Mouse (Mus musculus) forebrain, embryonic 12.5 days (tissue): ENCODE data around the gene Mtmr4. TPM values are rescaled to one million over a fixed set of nuclear protein-coding genes. Genes with fewer than 3 reads are reported as not detected.

Experiments used
- ATAC-seq: fragments of 200-750 bp; cut with Nextera tagmentation; 2 replicates; pipeline ENCODE4 v1.8.0; 2017; ENCODE audit warnings: moderate TSS enrichment; ENCODE audit not compliant: low FRiP score
- H3K27ac ChIP-seq: fragments of 300-500 bp; sonication (generic); 2 replicates; pipeline ENCODE4 v1.5.1; 2016; ENCODE audit warnings: mild to moderate bottlenecking
- H3K27me3 ChIP-seq: fragments of 300-500 bp; sonication (generic); 2 replicates; pipeline ENCODE4 v1.6.1; 2016; ENCODE audit warnings: mild to moderate bottlenecking
- H3K36me3 ChIP-seq: fragments of 300-500 bp; sonication (generic); replicated peaks from 2 replicates; pipeline ENCODE4 v1.6.1; 2016; ENCODE audit warnings: mild to moderate bottlenecking
- H3K4me1 ChIP-seq: fragments of 300-500 bp; sonication (generic); 2 replicates; pipeline ENCODE4 v1.6.1; 2016
- H3K4me2 ChIP-seq: fragments of 300-500 bp; sonication (generic); 2 replicates; pipeline ENCODE4 v1.6.1; 2016; ENCODE audit warnings: mild to moderate bottlenecking, moderate library complexity
- H3K4me3 ChIP-seq: fragments of 300-500 bp; sonication (generic); replicated peaks from 2 replicates; pipeline ENCODE4 v1.5.1; 2016; ENCODE audit warnings: mild to moderate bottlenecking
- H3K9ac ChIP-seq: fragments of 300-500 bp; sonication (generic); 2 replicates; pipeline ENCODE4 v1.6.1; 2016; ENCODE audit warnings: mild to moderate bottlenecking
- H3K9me3 ChIP-seq: fragments of 300-500 bp; sonication (generic); 2 replicates; pipeline ENCODE4 v1.6.1; 2016
- WGBS: fragments of 180-500 bp; shearing (Covaris S2); methylation state at CpG from one replicate; pipeline ENCODE4 v1.1.7; 2016; 5-methylcytosine and 5-hydroxymethylcytosine counted together
- polyA plus RNA-seq: library from polyadenylated mRNA; unstranded; fragments of >200 nt; fragmentation: Nextera tagmentation; extraction: Ambion mirVana; gene quantifications from 2 replicates; pipeline ENCODE4 v1.2.1, GENCODE M21; 2016

The Mtmr4 gene
- 71.4 and 75.2 TPM in 2 replicates for polyA plus RNA-seq

DNA sequence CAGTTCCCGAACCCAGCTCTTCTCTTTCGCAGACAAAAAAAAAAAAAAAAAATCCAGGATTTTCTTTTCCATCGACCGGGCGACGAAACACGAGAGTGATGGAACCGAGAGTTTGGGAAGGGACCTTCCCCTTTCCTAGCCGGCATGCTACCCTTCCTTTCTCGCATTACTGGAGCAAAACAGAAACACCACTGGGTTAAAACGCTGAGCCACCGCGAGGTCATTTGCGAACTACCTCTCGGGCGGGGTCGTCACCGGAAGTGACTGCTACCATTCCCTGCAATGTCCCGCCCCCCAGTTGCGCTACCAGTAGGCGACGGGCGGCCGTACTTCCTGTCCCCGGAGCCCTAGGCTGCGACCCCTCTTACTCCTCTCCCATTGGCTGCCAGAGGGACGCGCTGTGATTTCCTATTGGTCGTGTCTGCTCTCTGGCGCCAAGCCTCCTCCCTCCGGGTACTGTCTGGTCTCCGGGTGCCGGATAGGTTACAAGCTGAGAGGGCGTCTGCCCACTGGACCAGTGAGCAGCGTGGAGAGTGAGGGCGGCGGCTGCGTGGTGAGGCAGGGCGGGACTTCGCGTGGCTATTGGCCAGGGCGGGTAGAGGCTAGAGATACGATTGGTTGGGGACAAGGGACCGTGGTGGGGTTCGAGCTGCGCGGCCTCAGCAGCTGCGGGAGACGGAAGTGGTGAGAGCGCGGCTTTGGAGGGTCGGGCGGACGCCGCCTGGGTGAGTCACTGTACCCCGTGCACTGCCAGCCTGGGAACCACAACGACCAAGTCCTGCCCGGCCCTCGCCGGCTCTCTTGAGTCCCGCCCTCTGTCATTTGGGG, at the start of gene Mtmr4:
TSS of gene Mtmr4 (plus strand) at position 637 of the 828 bp plus-strand sequence.
- Histone ChIP-seq H3K4me2 (peak within 1 kb of the TSS; percentile 90), H3K9ac (peak within 1 kb of the TSS; percentile 83), H3K27me3 (no peaks in the 10 kb centered on the region), H3K27ac (peak within 1 kb of the TSS; percentile 94), H3K4me1 (peaks cover 60% of the 10 kb centered on the region), H3K36me3 (no peaks in the 10 kb centered on the region), H3K4me3 (peak within 1 kb of the TSS; percentile 66), H3K9me3 (no peaks in the 10 kb centered on the region)
- ATAC-seq: peak; percentile 98
- WGBS: under 1% methylated on average over 61 of the region's 61 CpGs

DNA sequence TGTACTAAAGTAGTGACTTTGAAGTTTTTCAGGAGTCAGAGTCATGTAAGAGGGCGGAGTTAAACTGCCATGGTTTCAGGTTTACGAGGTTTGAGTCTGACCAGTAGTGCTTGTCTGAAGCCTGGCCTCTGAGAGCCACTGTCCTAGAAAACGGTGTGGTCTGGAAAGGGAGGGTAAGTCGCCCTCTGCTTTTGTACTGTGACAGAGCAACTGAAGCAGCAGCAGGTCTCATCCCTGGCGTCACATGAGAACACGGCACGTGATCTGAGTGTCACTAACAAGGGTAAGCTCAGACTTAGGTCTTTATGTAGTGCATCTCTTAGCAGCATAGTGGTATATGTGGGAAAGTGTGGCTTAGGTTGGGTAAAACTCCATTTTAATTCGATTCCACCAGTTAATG, 49.7 kb upstream of the Mtmr4 start:
- Histone ChIP-seq H3K27me3 (no peaks in the 10 kb centered on the region), H3K36me3 (no peaks in the 10 kb centered on the region), H3K4me2 (no peak overlapping the region), H3K4me3 (no peak overlapping the region), H3K9me3 (no peaks in the 10 kb centered on the region), H3K9ac (no peak overlapping the region), H3K4me1 (no peaks in the 10 kb centered on the region), H3K27ac (no peak overlapping the region)
- no peak for ATAC-seq
- 51% methylated on average over 8 of the region's 8 CpGs for WGBS

DNA sequence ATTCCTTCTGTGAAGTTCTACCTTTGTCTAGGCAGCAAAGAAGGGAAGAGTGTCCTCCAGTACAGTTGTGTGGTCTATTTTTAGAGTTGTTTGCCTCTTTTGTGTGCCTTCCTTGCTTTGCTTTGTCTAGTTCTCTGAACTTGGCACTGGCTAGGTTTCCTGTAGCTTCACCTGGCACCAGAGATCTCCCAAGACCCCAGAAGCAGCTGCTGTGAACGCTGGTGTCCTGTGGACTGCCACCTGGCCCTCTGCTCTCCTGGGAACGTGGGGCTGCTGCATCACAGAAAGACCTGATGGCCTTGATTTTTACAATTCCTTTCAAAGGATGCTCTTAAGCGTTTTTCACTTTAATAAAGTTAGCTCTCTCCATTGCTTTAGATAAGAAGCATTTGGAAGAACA, 49.1 kb upstream of the Mtmr4 start:
- Histone ChIP-seq H3K4me3 (no peak overlapping the region), H3K4me1 (no peaks in the 10 kb centered on the region), H3K27me3 (no peaks in the 10 kb centered on the region), H3K9me3 (no peaks in the 10 kb centered on the region), H3K36me3 (no peaks in the 10 kb centered on the region), H3K4me2 (no peak overlapping the region), H3K9ac (no peak overlapping the region), H3K27ac (no peak overlapping the region)
- no peak for ATAC-seq
- WGBS: 64% methylated on average over 3 of the region's 3 CpGs

DNA sequence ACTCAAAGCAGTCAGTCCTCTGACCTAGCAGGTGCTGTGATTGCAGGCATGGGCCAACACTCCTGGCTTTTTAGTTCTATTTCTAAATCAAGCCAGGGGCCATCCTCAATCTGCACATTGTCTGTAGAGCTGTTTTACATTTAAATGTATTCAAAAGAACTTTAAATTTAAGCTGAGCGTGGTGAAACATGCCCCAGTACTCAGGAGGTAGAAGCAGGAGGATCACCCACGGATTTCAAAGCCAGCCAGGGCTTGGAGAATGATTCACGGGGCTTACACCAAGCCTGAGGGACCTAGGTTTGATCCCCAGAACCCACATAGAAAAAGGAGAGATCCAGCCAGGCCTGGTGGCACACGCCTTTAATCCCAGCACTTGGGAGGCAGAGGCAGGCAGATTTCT, 38.6 kb upstream of the Mtmr4 start:
- H3K9me3 ChIP-seq: no peaks in the 10 kb centered on the region
- 73% methylated on average over 4 of the region's 4 CpGs for WGBS
- H3K36me3 ChIP-seq: no peaks in the 10 kb centered on the region
- no peaks in the 10 kb centered on the region for H3K27me3 ChIP-seq
- peaks cover 12% of the 10 kb centered on the region for H3K4me1 ChIP-seq
- no peak for ATAC-seq
- no peak overlapping the region for H3K27ac ChIP-seq
- no peak overlapping the region for H3K9ac ChIP-seq
- no peak overlapping the region for H3K4me2 ChIP-seq
- H3K4me3 ChIP-seq: no peak overlapping the region

DNA sequence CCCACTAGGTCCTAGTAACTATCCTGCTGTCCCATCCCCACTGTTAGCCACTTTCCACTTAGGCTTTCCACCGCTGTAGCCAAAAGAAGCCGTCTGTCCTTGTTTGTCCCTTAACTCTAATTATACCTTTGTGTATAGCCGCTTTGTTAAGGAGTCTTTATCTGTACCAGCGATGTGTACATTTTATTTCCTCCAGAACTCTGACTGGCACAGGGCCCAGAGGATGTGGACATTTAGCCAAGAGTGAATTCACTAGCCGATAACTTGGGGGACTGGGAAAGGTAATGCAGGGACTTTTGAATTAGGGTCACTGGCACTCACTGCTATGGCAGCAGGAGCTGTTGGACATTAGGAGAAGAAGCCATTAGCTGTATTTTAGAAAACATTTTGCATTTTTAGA, 37.6 kb upstream of the Mtmr4 start:
- H3K4me1 ChIP-seq: peaks cover 12% of the 10 kb centered on the region
- H3K27me3 ChIP-seq: no peaks in the 10 kb centered on the region
- H3K9ac ChIP-seq: no peak overlapping the region
- no peak overlapping the region for H3K4me3 ChIP-seq
- no peak for ATAC-seq
- WGBS: 58% methylated on average over 5 of the region's 5 CpGs
- no peaks in the 10 kb centered on the region for H3K36me3 ChIP-seq
- H3K4me2 ChIP-seq: no peak overlapping the region
- H3K9me3 ChIP-seq: no peaks in the 10 kb centered on the region
- H3K27ac ChIP-seq: no peak overlapping the region

DNA sequence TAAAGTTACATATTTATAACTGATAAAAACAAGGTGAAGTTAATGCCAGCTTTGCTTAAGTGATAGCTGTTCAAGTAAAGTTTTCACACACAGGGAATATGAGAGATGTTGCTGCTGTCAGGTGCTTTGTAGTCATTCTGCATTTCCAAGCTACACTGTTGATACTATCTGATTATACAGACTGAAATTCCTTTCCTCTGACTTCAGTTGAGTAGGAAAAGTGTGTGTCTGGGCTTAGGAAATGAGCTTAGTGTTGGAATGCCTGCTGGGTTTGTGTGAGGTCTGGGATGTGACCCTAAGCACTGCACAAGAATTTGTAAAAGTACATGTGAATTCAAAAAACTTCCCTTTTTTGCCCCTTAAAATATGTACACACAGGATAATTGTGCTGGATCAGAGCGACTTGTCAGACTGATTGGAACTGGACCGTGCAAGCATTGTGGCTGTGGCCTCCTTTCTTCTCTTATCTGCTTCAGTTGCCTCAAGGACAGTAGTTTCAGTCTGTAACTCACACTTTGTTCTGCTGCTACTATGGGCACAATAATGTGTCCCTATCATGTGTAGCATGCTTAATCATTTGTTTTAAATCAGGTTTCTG, 36.8 kb upstream of the Mtmr4 start:
- 41% methylated on average over 2 of the region's 2 CpGs for WGBS
- no peak overlapping the region for H3K4me2 ChIP-seq
- H3K9me3 ChIP-seq: no peaks in the 10 kb centered on the region
- no peaks in the 10 kb centered on the region for H3K36me3 ChIP-seq
- H3K27me3 ChIP-seq: no peaks in the 10 kb centered on the region
- H3K4me3 ChIP-seq: no peak overlapping the region
- peaks cover 12% of the 10 kb centered on the region for H3K4me1 ChIP-seq
- no peak overlapping the region for H3K27ac ChIP-seq
- no peak overlapping the region for H3K9ac ChIP-seq
- no peak for ATAC-seq

DNA sequence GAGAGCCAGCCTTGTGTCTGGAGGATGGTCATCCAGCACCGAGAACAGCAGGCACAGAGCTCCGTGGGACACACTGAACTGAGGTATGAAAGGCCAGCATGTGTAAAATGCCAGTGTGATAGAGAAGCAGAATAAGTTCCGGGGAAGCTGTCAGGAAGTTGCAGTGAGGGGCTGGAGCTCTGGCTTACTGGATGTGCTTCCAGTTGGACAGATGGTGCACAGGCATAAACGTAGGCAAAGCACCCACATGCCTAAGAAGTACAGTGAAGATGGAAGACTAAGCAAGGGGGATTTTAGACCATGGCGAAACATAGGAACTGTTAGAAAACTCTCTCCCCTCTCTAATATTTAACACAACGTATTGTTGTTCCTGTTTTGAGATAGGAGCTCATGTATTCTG, 30.8 kb upstream of the Mtmr4 start:
- Histone ChIP-seq H3K4me3 (no peak overlapping the region), H3K27ac (no peak overlapping the region), H3K36me3 (no peaks in the 10 kb centered on the region), H3K4me2 (no peak overlapping the region), H3K9ac (no peak overlapping the region), H3K4me1 (no peaks in the 10 kb centered on the region), H3K9me3 (no peaks in the 10 kb centered on the region), H3K27me3 (no peaks in the 10 kb centered on the region)
- ATAC-seq: no peak
- 85% methylated on average over 6 of the region's 6 CpGs for whole genome bisulfite sequencing

DNA sequence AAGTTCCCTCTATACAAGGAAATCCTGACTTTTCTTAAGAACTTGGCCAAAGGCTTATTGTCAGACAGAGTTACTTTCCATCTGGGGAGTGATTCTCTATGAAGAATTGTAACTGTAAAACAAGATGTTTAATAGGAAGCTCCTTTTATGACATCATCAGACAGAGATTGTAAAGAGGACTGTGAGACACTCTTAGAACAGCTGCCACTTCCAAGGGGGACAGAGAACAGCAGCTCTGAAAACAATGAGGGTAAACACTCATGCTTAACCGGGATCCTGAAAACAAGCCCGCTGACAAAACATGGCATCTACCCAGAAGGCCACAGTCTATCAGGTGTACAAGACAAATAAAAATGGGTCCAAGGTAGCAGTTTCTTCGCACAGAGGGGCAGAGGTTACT, 25.5 kb upstream of the Mtmr4 start, which contains the start of gene Gm11492:
TSS of gene Gm11492 (plus strand) at position 153 of the 400 bp plus-strand sequence.
- ATAC-seq: no peak
- Histone ChIP-seq H3K9ac (no peak within 1 kb of the TSS), H3K4me3 (no peak within 1 kb of the TSS), H3K9me3 (no peaks in the 10 kb centered on the region), H3K27me3 (no peaks in the 10 kb centered on the region), H3K27ac (no peak within 1 kb of the TSS), H3K4me1 (no peaks in the 10 kb centered on the region), H3K36me3 (no peaks in the 10 kb centered on the region), H3K4me2 (no peak within 1 kb of the TSS)
- 86% methylated on average over 3 of the region's 3 CpGs for WGBS

DNA sequence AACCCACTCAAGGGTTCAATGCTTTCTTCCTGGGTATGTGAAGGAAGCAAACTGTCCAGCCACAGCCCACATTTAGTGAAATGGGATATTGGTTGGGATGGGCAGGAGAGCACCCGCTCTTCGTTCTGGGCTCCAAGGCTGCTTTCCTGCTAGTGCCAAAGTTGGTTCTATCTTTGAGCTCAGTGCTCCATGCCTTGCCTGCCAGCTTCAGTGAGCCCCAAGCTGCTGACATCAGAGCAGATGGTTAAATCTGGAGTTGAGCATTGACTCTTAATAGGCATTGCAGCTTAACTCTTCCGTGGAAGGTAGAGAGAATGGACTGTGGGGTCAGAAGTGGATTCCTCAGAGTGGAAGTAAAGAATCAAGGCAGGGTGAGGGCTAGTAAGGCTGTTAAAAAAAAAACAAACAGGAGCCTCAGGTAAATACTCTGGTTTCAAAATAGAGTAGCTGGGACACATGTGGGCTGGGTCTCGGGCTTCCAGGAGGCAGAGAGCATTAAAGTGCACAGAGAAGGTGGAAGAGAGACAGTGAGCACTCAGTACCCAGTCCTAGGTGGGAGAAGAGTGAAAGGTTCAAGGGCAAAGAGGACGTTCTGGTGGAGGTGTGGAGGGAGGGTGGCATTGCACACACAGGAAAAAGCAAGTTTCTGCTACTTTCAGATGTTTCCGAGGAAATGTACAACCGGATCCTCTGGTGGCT, 23.6 kb upstream of the Mtmr4 start, which contains the start of gene Sept4:
TSS of gene Sept4 (plus strand) at position 649 of the 699 bp plus-strand sequence.
- Histone ChIP-seq H3K9me3 (no peaks in the 10 kb centered on the region), H3K27ac (no peak within 1 kb of the TSS), H3K4me1 (no peaks in the 10 kb centered on the region), H3K36me3 (no peaks in the 10 kb centered on the region), H3K4me3 (no peak within 1 kb of the TSS), H3K9ac (no peak within 1 kb of the TSS), H3K27me3 (no peaks in the 10 kb centered on the region), H3K4me2 (no peak within 1 kb of the TSS)
- ATAC-seq: no peak
- 84% methylated on average over 7 of the region's 7 CpGs for WGBS

DNA sequence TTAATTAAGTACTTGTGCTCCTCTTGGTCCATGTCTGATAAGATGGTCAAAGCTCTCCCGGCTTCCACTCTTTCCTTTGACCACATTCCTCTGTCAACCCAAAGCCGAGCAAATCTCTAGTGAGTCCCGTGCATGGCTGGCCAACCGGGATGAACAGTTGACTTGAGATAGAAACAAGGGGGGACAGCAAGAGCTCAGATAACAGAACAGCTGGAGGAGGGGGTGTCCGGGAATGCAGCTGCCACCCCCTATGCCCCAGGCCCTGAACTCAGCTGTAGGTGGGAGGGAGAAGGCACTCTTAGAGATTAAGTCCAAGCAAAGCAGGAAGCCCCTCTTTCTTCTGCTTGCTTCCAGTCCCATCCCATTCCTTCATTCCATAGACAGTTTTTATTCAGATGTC, 21.2 kb upstream of the Mtmr4 start:
- no peak for ATAC-seq
- no peak overlapping the region for H3K4me2 ChIP-seq
- 72% methylated on average over 5 of the region's 5 CpGs for WGBS
- no peaks in the 10 kb centered on the region for H3K4me1 ChIP-seq
- no peaks in the 10 kb centered on the region for H3K27me3 ChIP-seq
- no peak overlapping the region for H3K4me3 ChIP-seq
- no peak overlapping the region for H3K27ac ChIP-seq
- H3K9me3 ChIP-seq: no peaks in the 10 kb centered on the region
- no peaks in the 10 kb centered on the region for H3K36me3 ChIP-seq
- H3K9ac ChIP-seq: no peak overlapping the region

DNA sequence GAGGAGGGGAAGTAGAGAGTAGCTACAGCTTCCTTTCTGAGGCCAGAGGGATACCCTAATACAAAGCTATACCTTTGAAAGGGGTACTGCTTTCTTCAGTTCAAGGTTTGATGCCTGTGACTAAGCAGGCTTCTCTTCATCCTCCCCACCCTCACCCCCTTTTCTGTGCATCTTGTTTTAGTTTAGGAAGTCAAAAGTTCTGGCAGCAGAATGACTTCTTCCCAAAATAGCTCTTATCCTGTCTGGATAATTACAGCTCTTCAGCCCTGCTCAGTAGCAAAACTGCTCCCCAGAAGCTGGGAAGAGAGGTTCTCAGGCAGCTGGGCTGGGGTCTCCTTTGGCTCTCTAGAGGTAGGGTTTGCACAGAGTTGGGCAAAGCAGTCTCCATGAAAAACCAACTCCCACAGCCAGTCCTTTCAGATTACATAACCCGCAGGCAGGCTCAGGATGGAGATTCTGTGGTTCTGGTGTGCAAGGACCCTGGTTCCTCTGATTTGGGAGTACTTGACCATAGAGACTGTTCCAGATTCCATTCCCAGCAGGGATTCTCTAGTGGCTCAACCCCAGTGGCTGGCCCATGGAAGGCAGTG, 20.5 kb upstream of the Mtmr4 start:
- Histone ChIP-seq H3K36me3 (no peaks in the 10 kb centered on the region), H3K4me2 (no peak overlapping the region), H3K4me3 (no peak overlapping the region), H3K27me3 (no peaks in the 10 kb centered on the region), H3K9me3 (no peaks in the 10 kb centered on the region), H3K9ac (no peak overlapping the region), H3K27ac (no peak overlapping the region), H3K4me1 (no peaks in the 10 kb centered on the region)
- 91% methylated on average over 1 of the region's 1 CpGs for WGBS
- ATAC-seq: no peak

DNA sequence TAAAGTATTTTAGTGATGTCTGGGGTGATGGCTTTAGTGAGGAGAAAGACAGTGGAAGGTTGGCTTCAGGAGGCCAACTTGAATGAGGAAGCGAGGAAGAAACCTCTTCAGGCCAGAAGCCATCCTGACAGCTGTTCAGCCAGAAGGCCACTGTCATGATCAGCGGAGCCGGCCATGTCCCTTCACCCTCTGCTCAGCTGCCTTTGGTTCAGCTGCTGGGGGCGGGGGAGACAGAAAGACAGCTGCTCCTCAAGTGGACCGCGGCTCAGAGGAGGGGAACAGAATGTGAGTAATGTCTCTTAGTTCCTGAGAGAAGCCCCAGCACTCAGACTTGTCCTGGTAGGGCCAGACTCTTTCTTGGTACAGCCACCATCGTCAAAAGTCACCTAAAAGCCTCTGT, 18.2 kb upstream of the Mtmr4 start:
- WGBS: 79% methylated on average over 7 of the region's 7 CpGs
- H3K4me3 ChIP-seq: no peak overlapping the region
- H3K4me1 ChIP-seq: peaks cover 17% of the 10 kb centered on the region
- H3K9me3 ChIP-seq: no peaks in the 10 kb centered on the region
- H3K27me3 ChIP-seq: peaks cover 5% of the 10 kb centered on the region; the same call in 1 of the 2 replicates
- H3K27ac ChIP-seq: no peak overlapping the region
- H3K36me3 ChIP-seq: no peaks in the 10 kb centered on the region
- no peak for ATAC-seq
- H3K9ac ChIP-seq: no peak overlapping the region
- H3K4me2 ChIP-seq: no peak overlapping the region
